Mouse (Mus musculus) heart, postnatal 4 days (tissue): Measurements from ENCODE around the gene Xpot. TPM values are rescaled to one million over a fixed set of nuclear protein-coding genes. Genes with fewer than 3 reads are reported as not detected.

Experiments
- DNase-seq: peaks from one replicate; pipeline ENCODE4 v3.0.0; 2021
- microRNA-seq, 2 experiments: library from miRNA; unstranded; fragments of <30 nt; microRNA quantifications; one replicate each; pipeline ENCODE4 v1.2.0; 2021 to 2022
- total RNA-seq, 2 experiments: library from RNA; stranded (reverse); gene quantifications; 2 replicates each; pipeline ENCODE4 v1.2.3; 2021

Gene Xpot
- total RNA-seq, 2 experiments from 2014 or later: 32.3 to 38.0 TPM

DNA sequence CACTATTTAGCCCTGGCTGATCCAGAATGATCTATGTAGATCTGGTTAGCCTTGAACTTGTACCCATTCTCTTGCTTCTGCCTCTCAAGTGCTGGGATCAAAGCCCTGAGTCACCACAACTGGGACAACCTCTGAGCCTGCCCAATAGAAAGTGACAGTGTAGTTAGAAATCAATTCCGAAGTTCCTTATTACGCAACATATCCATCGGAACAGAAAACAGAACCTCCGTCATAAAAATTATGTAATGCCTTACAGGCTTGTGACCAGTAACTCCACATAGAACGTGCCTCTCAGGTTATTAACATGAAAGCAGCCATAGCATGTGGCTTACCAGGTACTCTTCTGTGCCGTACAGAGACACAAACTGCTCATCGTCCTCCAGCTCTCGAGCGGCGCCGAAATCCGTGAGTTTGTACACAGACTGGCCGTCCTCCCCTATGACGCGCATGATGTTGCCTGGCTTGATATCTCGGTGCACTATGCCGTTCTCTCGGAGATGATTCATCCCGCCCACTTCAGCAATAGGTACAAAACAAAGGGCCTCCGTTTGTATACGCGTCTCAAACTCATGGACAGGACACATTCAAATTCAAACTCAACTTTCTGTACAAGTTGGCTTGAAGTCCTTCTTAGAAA, 54.5 kb downstream of the Xpot start:
- DNase-seq: no peak

GRCm38 (mm10) chr10:121571031-121571430, 55.1 kb downstream of the Xpot start:
- no peak for DNase-seq

GRCm38 (mm10) chr10:121569796-121570195, 56.3 kb downstream of the Xpot start:
- no peak for DNase-seq

- no peak for DNase-seq
These were observed 57.0 kb downstream of the Xpot start for GRCm38 (mm10) chr10:121569001-121569589.

DNA sequence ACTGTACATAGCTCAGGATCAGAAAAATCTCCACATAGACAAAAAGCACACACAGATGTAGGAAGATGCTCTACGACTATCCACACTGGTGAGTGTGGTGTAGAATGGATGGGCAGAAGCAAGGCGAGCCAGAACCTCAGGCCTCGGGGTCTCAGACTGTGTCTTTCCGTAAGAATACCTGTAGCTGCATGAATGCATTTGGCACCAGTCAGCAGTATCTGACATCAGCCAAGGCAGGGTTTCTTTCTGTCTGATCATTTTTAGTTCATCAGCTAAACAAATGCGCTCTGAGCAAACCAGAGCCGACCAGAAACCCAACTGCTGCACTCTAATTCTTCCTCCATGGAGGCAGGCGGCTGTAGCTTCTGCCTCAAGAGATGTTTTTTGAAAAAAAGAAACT, 57.6 kb downstream of the Xpot start:
- no peak for DNase-seq

- no peak for DNase-seq
These were observed 58.1 kb downstream of the Xpot start for GRCm38 (mm10) chr10:121568026-121568425.

GRCm38 (mm10) chr10:121564447-121564846, 61.7 kb downstream of the Xpot start:
- DNase-seq: no peak

DNA sequence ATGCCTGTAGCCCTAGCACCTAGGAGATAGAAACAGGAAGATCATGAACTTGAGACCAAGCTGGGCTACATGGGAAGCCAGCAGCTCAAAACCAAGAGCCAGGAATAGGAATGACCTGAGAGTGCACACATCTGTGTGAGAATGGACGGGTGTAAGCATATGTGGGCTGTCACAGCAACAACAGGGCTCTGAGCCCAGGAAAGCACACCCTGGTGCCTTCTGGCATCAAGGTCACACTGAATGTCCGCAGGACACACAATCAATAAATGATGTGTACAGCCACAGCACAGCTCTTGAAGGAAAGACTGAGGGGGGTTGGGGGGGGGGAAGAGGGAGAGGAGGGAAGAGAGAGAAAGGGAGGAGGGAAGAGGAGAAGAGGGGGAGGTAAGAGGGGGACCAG, 67.9 kb downstream of the Xpot start:
- DNase-seq: no peak

DNA sequence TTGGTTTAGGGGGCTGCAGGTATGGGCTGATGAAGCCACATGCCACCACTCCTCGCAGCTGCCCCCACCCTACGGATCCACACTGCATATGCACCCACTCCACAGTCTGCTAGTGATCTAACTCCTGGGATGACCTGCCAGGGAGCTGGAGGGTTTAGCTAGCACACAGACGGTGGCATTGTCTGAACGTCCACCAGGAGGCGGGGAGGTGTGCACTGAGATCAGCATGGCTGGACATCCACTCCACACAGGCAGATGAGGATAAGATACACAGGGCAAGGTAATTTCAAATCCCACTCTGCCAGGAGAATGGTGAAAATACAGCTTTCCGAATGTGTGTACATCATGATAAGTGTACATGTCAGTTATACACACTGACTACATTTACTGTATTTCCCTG, 69.9 kb downstream of the Xpot start:
- DNase-seq: no peak

GRCm38 (mm10) chr10:121550334-121550733, 75.8 kb downstream of the Xpot start:
- no peak for DNase-seq

DNA sequence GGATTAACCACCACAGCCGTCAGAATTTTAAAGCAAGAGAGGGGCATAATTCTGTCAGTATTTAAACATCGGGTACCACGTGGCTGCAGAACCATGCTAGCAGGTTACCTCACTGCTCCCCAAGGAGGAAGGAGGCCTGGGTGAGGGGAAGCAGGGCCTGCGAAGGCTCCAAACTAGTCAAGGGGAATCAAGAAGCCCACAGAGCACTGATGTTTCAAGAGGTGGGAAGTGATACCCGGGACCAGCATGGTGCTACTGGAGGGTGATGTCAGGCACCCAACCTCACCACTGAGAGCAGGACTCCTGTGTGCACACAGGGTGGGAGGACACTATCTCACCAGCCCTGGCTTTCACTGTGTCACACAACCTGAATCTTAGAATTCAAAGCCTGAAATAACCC, 76.5 kb downstream of the Xpot start:
- DNase-seq: no peak

DNA sequence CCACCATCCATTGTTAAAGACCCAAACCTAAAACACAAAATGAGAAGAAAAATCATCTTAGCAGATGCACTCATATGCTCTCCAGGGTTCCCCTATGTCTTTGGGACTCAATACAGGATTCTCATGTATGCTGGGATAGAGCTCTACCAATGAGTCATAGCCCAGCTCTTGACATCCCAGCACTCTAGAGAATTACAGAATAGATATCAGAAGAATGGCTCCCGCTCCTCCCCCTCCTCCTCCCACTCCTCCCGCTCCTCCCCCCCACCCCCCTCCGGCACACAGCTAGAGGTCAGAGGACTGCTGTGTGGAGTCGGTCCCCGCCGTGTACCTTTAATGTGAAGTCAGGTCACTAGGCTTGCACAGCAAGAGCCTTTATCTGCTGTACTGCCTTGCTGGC, 79.0 kb downstream of the Xpot start:
- DNase-seq: no peak

GRCm38 (mm10) chr10:121543577-121543976, 82.6 kb downstream of the Xpot start:
- no peak for DNase-seq

- DNase-seq: no peak
These were observed 84.0 kb downstream of the Xpot start for GRCm38 (mm10) chr10:121542156-121542555.

Small RNA genes lying within 50 kb of the gene (microRNA-seq; reads per million reads assigned to microRNA genes)
- 0 reads per million in 2 experiments for gene Gm24330

Other genes starting within 250 kb of the Xpot start
- 10 to 100 TPM; 82.2 to 85.0 TPM for gene Rassf3, start 150.0 kb downstream of the Xpot start, total RNA-seq
- gene Tbk1, start 39.5 kb downstream of the Xpot start, total RNA-seq: 10 to 100 TPM; 18.7 to 26.8 TPM
- gene D930020B18Rik, start 15.3 kb upstream of the Xpot start, total RNA-seq: not detected
- gene BC048403, start 113.6 kb upstream of the Xpot start, total RNA-seq: 1 to 10 TPM; 2.7 to 2.9 TPM